Mouse (Mus musculus): ENCODE measurements around the gene Mutyh. TPM values are rescaled to one million over a fixed set of nuclear protein-coding genes. Genes with fewer than 3 reads are reported as not detected.

Mutyh gene
- total and polyA plus RNA-seq, 3 experiments: 0.81 to 2.5 TPM; not detected in 1

DNA sequence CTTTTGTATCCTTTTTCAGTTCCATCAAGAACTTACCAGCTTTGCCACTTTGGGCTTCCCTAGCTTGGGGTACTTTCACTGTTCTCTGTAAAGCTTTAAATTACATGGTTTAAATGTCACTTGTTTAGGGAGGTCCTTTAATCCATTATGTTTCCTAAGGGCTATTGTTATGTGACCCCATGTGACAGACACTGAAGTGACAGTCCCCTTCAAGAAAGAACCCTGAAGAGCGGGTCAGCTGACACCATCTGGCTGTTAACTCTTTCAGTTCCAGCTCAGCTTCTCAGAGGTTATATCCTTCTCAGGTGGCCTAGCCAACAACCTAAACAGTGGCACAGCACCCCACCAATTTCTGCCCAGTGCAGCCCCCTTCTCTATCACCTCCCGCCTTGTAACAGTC is 46.8 kb downstream of the Mutyh start:
- no peak overlapping the region for H3K27ac ChIP-seq (ENCODE audit: control insufficient read depth, low read depth, low read length)
- no peaks in the 10 kb centered on the region for H3K9me3 ChIP-seq (replicated peaks; ENCODE audit: insufficient read depth, low read length)
- no peaks in the 10 kb centered on the region for H3K4me1 ChIP-seq (ENCODE audit: control insufficient read depth in 1 of 2, insufficient read depth in 2 of 2, low read length in 2 of 2)
- H3K79me2 ChIP-seq (ENCODE audit: control insufficient read depth, insufficient read depth, low read length, poor library complexity): no peaks in the 10 kb centered on the region
- no peak overlapping the region for H3K9ac ChIP-seq (ENCODE audit: control insufficient read depth, low read depth, low read length, poor library complexity, severe bottlenecking)
- peaks cover 5 to 7% of the 10 kb centered on the region in 2 experiments for H3K27me3 ChIP-seq (ENCODE audit: control insufficient read depth in 1 of 2, insufficient read depth in 2 of 2, low read length in 2 of 2)
- no peaks in the 10 kb centered on the region for H3K36me3 ChIP-seq (ENCODE audit: control insufficient read depth in 1 of 2, insufficient read depth in 2 of 2, low read length in 2 of 2)
- TF ChIP-seq USF2 (IDR thresholded peaks at IDR 0.05; ENCODE audit: borderline replicate concordance in 1 of 2, insufficient read depth in 1 of 2, low read depth in 1 of 2, low read length in 2 of 2): no peak
- no peak for TF ChIP-seq RAD21 (IDR thresholded peaks at IDR 0.05; ENCODE audit: low read depth, low read length)
- TF ChIP-seq HCFC1 (IDR thresholded peaks at IDR 0.05; ENCODE audit: low read depth, low read length): no peak
- no peak for TF ChIP-seq MAFK (IDR thresholded peaks at IDR 0.05; ENCODE audit: borderline replicate concordance, low read depth, low read length)
- TF ChIP-seq MYC (IDR thresholded peaks at IDR 0.05; ENCODE audit: low read depth, low read length): no peak
- TF ChIP-seq RCOR1 (IDR thresholded peaks at IDR 0.05; ENCODE audit: low read depth, low read length): no peak
- DNase-seq (ENCODE audit: low read depth, low spot score): no peak
- no peak overlapping the region for H3K4me3 ChIP-seq (ENCODE audit: control insufficient read depth in 1 of 2, insufficient read depth in 1 of 2, low read depth in 2 of 2, low read length in 2 of 2)

DNA sequence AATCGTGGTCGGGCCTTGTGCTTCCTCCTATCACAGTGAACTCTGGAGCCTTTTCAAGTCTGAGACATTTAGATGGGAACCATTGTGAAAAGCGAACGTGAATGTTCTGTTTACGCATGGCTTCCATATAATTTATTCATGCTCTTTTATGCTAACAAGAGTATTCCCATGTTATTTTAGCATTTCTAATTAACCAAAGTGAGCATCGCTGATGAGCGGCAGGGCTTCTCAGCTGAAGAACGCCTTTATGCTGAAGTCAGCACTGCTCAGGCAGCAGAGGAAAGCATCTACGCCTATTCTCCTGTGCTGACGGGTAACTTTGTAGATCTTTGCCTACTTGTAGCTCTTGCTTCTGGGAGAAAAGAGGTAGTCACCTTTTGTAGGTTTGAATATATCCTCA is 49.7 kb downstream of the Mutyh start:
- Histone ChIP-seq H3K27me3 (ENCODE audit: control insufficient read depth in 1 of 2, insufficient read depth in 2 of 2, low read length in 2 of 2) (peaks cover 9 to 14% of the 10 kb centered on the region in 2 experiments), H3K4me3 (ENCODE audit: control insufficient read depth in 1 of 2, insufficient read depth in 1 of 2, low read depth in 2 of 2, low read length in 2 of 2) (no peak overlapping the region), H3K9ac (ENCODE audit: control insufficient read depth, low read depth, low read length, poor library complexity, severe bottlenecking) (no peak overlapping the region), H3K27ac (ENCODE audit: control insufficient read depth, low read depth, low read length) (no peak overlapping the region), H3K9me3 (replicated peaks; ENCODE audit: insufficient read depth, low read length) (no peaks in the 10 kb centered on the region), H3K36me3 (ENCODE audit: control insufficient read depth in 1 of 2, insufficient read depth in 2 of 2, low read length in 2 of 2) (no peaks in the 10 kb centered on the region), H3K79me2 (ENCODE audit: control insufficient read depth, insufficient read depth, low read length, poor library complexity) (no peaks in the 10 kb centered on the region), H3K4me1 (ENCODE audit: control insufficient read depth in 1 of 2, insufficient read depth in 2 of 2, low read length in 2 of 2) (no peaks in the 10 kb centered on the region)
- DNase-seq (ENCODE audit: low read depth, low spot score): no peak
- TF ChIP-seq NRF1 (IDR thresholded peaks at IDR 0.05; ENCODE audit: insufficient read depth, low read depth, low read length, poor library complexity, severe bottlenecking) (no peak), MYC (IDR thresholded peaks at IDR 0.05; ENCODE audit: low read depth, low read length) (no peak), MAX (IDR thresholded peaks at IDR 0.05; ENCODE audit: low read length) (no peak), MEF2A (IDR thresholded peaks at IDR 0.05; ENCODE audit: extremely low read depth, insufficient replicate concordance, low read depth, low read length, poor library complexity, severe bottlenecking) (no peak)

DNA sequence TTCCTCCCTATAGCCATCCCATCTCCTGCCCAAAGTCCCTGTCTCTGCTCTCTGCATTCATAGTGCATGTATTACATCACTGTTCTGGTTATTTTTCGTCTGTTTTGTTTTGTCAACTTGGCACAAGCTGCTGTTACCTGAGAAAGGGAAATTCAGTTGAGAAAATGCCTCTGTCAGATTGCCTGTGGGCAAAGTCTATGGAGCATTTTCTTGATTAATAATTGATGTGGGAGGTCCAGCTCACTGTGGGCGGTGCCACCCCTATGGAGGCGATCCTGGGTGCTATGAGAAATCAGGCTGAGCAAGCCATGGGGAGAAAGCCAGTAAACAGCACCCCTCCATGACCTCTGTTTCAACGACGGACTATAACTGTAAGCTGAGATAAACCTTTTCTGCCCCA is 52.2 kb downstream of the Mutyh start:
- Histone ChIP-seq H3K4me1 (ENCODE audit: control insufficient read depth in 1 of 2, insufficient read depth in 2 of 2, low read length in 2 of 2) (no peaks in the 10 kb centered on the region), H3K36me3 (ENCODE audit: control insufficient read depth in 1 of 2, insufficient read depth in 2 of 2, low read length in 2 of 2) (no peaks in the 10 kb centered on the region), H3K9me3 (replicated peaks; ENCODE audit: insufficient read depth, low read length) (no peaks in the 10 kb centered on the region), H3K27ac (ENCODE audit: control insufficient read depth, low read depth, low read length) (no peak overlapping the region), H3K4me3 (ENCODE audit: control insufficient read depth in 1 of 2, insufficient read depth in 1 of 2, low read depth in 2 of 2, low read length in 2 of 2) (no peak overlapping the region), H3K79me2 (ENCODE audit: control insufficient read depth, insufficient read depth, low read length, poor library complexity) (no peaks in the 10 kb centered on the region), H3K9ac (ENCODE audit: control insufficient read depth, low read depth, low read length, poor library complexity, severe bottlenecking) (no peak overlapping the region), H3K27me3 (ENCODE audit: control insufficient read depth in 1 of 2, insufficient read depth in 2 of 2, low read length in 2 of 2) (peaks cover 9 to 26% of the 10 kb centered on the region in 2 experiments)
- no peak for DNase-seq (ENCODE audit: low read depth, low spot score)
- TF ChIP-seq USF1 (IDR thresholded peaks at IDR 0.05; ENCODE audit: low read depth, low read length): no peak
- no peak for TF ChIP-seq MAFK (IDR thresholded peaks at IDR 0.05; ENCODE audit: borderline replicate concordance, low read depth, low read length)
- TF ChIP-seq ZMIZ1 (IDR thresholded peaks at IDR 0.05; ENCODE audit: low read depth, low read length): no peak
- TF ChIP-seq ETS1 (IDR thresholded peaks at IDR 0.05; ENCODE audit: low read depth, low read length): no peak
- no peak for TF ChIP-seq MAX (IDR thresholded peaks at IDR 0.05; ENCODE audit: low read length)
- no peak for TF ChIP-seq TAL1 (IDR thresholded peaks at IDR 0.05; ENCODE audit: low read length)
- TF ChIP-seq EP300 (IDR thresholded peaks at IDR 0.05; ENCODE audit: low read depth in 1 of 2, low read length in 2 of 2): no peak
- no peak for TF ChIP-seq USF2 (IDR thresholded peaks at IDR 0.05; ENCODE audit: borderline replicate concordance in 1 of 2, insufficient read depth in 1 of 2, low read depth in 1 of 2, low read length in 2 of 2)
- TF ChIP-seq MAZ (IDR thresholded peaks at IDR 0.05; ENCODE audit: low read depth, low read length): no peak
- no peak for TF ChIP-seq SMC3 (IDR thresholded peaks at IDR 0.05; ENCODE audit: low read depth, low read length)
- no peak for TF ChIP-seq NRF1 (IDR thresholded peaks at IDR 0.05; ENCODE audit: insufficient read depth, low read depth, low read length, poor library complexity, severe bottlenecking)
- no peak for TF ChIP-seq MYB (IDR thresholded peaks at IDR 0.05; ENCODE audit: low read depth, low read length)
- TF ChIP-seq CHD1 (IDR thresholded peaks at IDR 0.05; ENCODE audit: low read depth, low read length): no peak
- no peak for TF ChIP-seq POLR2AphosphoS5 (IDR thresholded peaks at IDR 0.05; ENCODE audit: borderline replicate concordance, low read depth, low read length)
- no peak for TF ChIP-seq CHD2 (IDR thresholded peaks at IDR 0.05; ENCODE audit: low read length)

All from MEL (cell line).